Mouse (Mus musculus) limb, embryonic 15.5 days (tissue): Measurements from ENCODE around the gene Nrip1. TPM values are rescaled to one million over a fixed set of nuclear protein-coding genes. Genes with fewer than 3 reads are reported as not detected.
A peak's percentile ranks its signal among the peaks of the same experiment; 100 is the strongest.

Experiments used
- ATAC-seq: fragments of 200-750 bp; cut with Nextera tagmentation; 2 replicates; pipeline ENCODE4 v1.8.0; 2017; ENCODE audit warnings: low read depth, moderate TSS enrichment; ENCODE audit not compliant: insufficient number of reproducible peaks, low FRiP score, low TSS enrichment
- H3K27ac ChIP-seq: fragments of 300-500 bp; sonication (generic); 2 replicates; pipeline ENCODE4 v1.5.1; 2015; ENCODE audit warnings: moderate library complexity, mild to moderate bottlenecking, inconsistent platforms
- H3K27me3 ChIP-seq: fragments of 300-500 bp; sonication (generic); 2 replicates; pipeline ENCODE4 v1.6.1; 2015; ENCODE audit warnings: inconsistent platforms
- H3K36me3 ChIP-seq: fragments of 300-500 bp; sonication (generic); 2 replicates; pipeline ENCODE4 v1.6.1; 2015; ENCODE audit warnings: inconsistent platforms
- H3K4me1 ChIP-seq: fragments of 300-500 bp; sonication (generic); 2 replicates; pipeline ENCODE4 v1.6.1; 2015; ENCODE audit warnings: inconsistent platforms
- H3K4me2 ChIP-seq: fragments of 300-500 bp; sonication (generic); 2 replicates; pipeline ENCODE4 v1.6.1; 2015; ENCODE audit warnings: mild to moderate bottlenecking, inconsistent platforms
- H3K4me3 ChIP-seq: fragments of 300-500 bp; sonication (generic); 2 replicates; pipeline ENCODE4 v1.5.1; 2015; ENCODE audit warnings: mild to moderate bottlenecking, inconsistent platforms
- H3K9ac ChIP-seq: fragments of 300-500 bp; sonication (generic); 2 replicates; pipeline ENCODE4 v1.6.1; 2015; ENCODE audit warnings: inconsistent platforms
- H3K9me3 ChIP-seq: fragments of 300-500 bp; sonication (generic); 2 replicates; pipeline ENCODE4 v1.6.1; 2016; ENCODE audit warnings: inconsistent platforms
- WGBS: fragments of 180-500 bp; shearing (Covaris S2); methylation state at CpG from one replicate; pipeline ENCODE4 v1.1.7; 2015; 5-methylcytosine and 5-hydroxymethylcytosine counted together
- polyA plus RNA-seq: library from polyadenylated mRNA; unstranded; fragments of >200 nt; fragmentation: Nextera tagmentation; extraction: Ambion mirVana; gene quantifications from 2 replicates; pipeline ENCODE4 v1.2.1, GENCODE M21; 2015

Gene Nrip1
- 36.4 and 37.9 TPM in 2 replicates for polyA plus RNA-seq

- WGBS = 0% methylated on average over 9 of the region's 9 CpGs
- peak within 1 kb of the TSS; percentile 92 for H3K9ac ChIP-seq
- ATAC-seq = peak; percentile 5; the same call in 1 of the 2 replicates
- H3K9me3 ChIP-seq = no peaks in the 10 kb centered on the region
- H3K4me3 ChIP-seq = peak within 1 kb of the TSS; percentile 86
- H3K4me1 ChIP-seq = peaks cover 13% of the 10 kb centered on the region
- no peaks in the 10 kb centered on the region for H3K36me3 ChIP-seq
- no peaks in the 10 kb centered on the region for H3K27me3 ChIP-seq
- peak within 1 kb of the TSS; percentile 99 for H3K27ac ChIP-seq
- peak within 1 kb of the TSS; percentile 62 for H3K4me2 ChIP-seq
These were observed at the start of gene Nrip1 for GRCm38 (mm10) chr16:76373671-76374091. TSS of gene Nrip1 (minus strand) at chr16:76373827.

- 88% methylated on average over 1 of the region's 1 CpGs for WGBS
- no peak for ATAC-seq
- no peaks in the 10 kb centered on the region for H3K4me1 ChIP-seq
- no peak overlapping the region for H3K4me3 ChIP-seq
- H3K9me3 ChIP-seq = no peaks in the 10 kb centered on the region
- H3K9ac ChIP-seq = no peak overlapping the region
- H3K36me3 ChIP-seq = no peaks in the 10 kb centered on the region
- no peak overlapping the region for H3K4me2 ChIP-seq
- H3K27ac ChIP-seq = no peak overlapping the region
- no peaks in the 10 kb centered on the region for H3K27me3 ChIP-seq
These were observed 48.9 kb upstream of the Nrip1 start for GRCm38 (mm10) chr16:76422531-76422930.

GRCm38 (mm10) chr16:76419849-76420248, 46.2 kb upstream of the Nrip1 start:
- H3K36me3 ChIP-seq = no peaks in the 10 kb centered on the region
- no peak overlapping the region for H3K4me2 ChIP-seq
- H3K4me3 ChIP-seq = no peak overlapping the region
- WGBS = 51% methylated on average over 8 of the region's 8 CpGs
- H3K4me1 ChIP-seq = no peaks in the 10 kb centered on the region
- no peaks in the 10 kb centered on the region for H3K9me3 ChIP-seq
- no peak overlapping the region for H3K9ac ChIP-seq
- no peaks in the 10 kb centered on the region for H3K27me3 ChIP-seq
- ATAC-seq = no peak
- no peak overlapping the region for H3K27ac ChIP-seq

- H3K9ac ChIP-seq = no peak overlapping the region
- ATAC-seq = no peak
- H3K4me1 ChIP-seq = no peaks in the 10 kb centered on the region
- no peaks in the 10 kb centered on the region for H3K36me3 ChIP-seq
- H3K4me2 ChIP-seq = no peak overlapping the region
- H3K27me3 ChIP-seq = no peaks in the 10 kb centered on the region
- H3K9me3 ChIP-seq = no peaks in the 10 kb centered on the region
- H3K27ac ChIP-seq = no peak overlapping the region
- H3K4me3 ChIP-seq = no peak overlapping the region
- 95% methylated on average over 2 of the region's 2 CpGs for WGBS
These were observed 42.9 kb upstream of the Nrip1 start for GRCm38 (mm10) chr16:76416477-76416876.

GRCm38 (mm10) chr16:76416060-76416438, 42.4 kb upstream of the Nrip1 start:
- H3K4me2 ChIP-seq = no peak overlapping the region
- H3K4me1 ChIP-seq = no peaks in the 10 kb centered on the region
- 72% methylated on average over 5 of the region's 5 CpGs for WGBS
- H3K36me3 ChIP-seq = no peaks in the 10 kb centered on the region
- H3K9ac ChIP-seq = no peak overlapping the region
- no peak overlapping the region for H3K27ac ChIP-seq
- no peak overlapping the region for H3K4me3 ChIP-seq
- H3K9me3 ChIP-seq = no peaks in the 10 kb centered on the region
- no peaks in the 10 kb centered on the region for H3K27me3 ChIP-seq
- ATAC-seq = no peak

GRCm38 (mm10) chr16:76415407-76416059, 41.9 kb upstream of the Nrip1 start:
- no peak for ATAC-seq
- 48% methylated on average over 9 of the region's 9 CpGs for WGBS
- no peaks in the 10 kb centered on the region for H3K27me3 ChIP-seq

GRCm38 (mm10) chr16:76414528-76414927, 40.9 kb upstream of the Nrip1 start:
- Histone ChIP-seq H3K36me3 (no peaks in the 10 kb centered on the region), H3K9me3 (no peaks in the 10 kb centered on the region), H3K9ac (no peak overlapping the region), H3K4me3 (no peak overlapping the region), H3K4me2 (no peak overlapping the region), H3K4me1 (no peaks in the 10 kb centered on the region), H3K27me3 (no peaks in the 10 kb centered on the region), H3K27ac (no peak overlapping the region)
- 43% methylated on average over 5 of the region's 5 CpGs for WGBS
- no peak for ATAC-seq

More at GRCm38 (mm10) chr16:76415407-76416059, 41.9 kb upstream of the Nrip1 start:
- H3K4me1 ChIP-seq = no peaks in the 10 kb centered on the region
- H3K36me3 ChIP-seq = no peaks in the 10 kb centered on the region
- no peak overlapping the region for H3K9ac ChIP-seq
- H3K4me2 ChIP-seq = no peak overlapping the region
- H3K27ac ChIP-seq = no peak overlapping the region
- no peaks in the 10 kb centered on the region for H3K9me3 ChIP-seq
- H3K4me3 ChIP-seq = no peak overlapping the region

- ATAC-seq = no peak
- no peak overlapping the region for H3K4me3 ChIP-seq
- no peaks in the 10 kb centered on the region for H3K36me3 ChIP-seq
- no peak overlapping the region for H3K27ac ChIP-seq
- no peak overlapping the region for H3K9ac ChIP-seq
- no peaks in the 10 kb centered on the region for H3K27me3 ChIP-seq
- 92% methylated on average over 8 of the region's 8 CpGs for WGBS
- H3K9me3 ChIP-seq = no peaks in the 10 kb centered on the region
- no peak overlapping the region for H3K4me2 ChIP-seq
- H3K4me1 ChIP-seq = no peaks in the 10 kb centered on the region
These were observed 40.0 kb upstream of the Nrip1 start for GRCm38 (mm10) chr16:76413581-76413980.

- no peak overlapping the region for H3K9ac ChIP-seq
- no peaks in the 10 kb centered on the region for H3K36me3 ChIP-seq
- 57% methylated on average over 1 of the region's 1 CpGs for WGBS
- H3K27me3 ChIP-seq = no peaks in the 10 kb centered on the region
- H3K27ac ChIP-seq = no peak overlapping the region
- ATAC-seq = no peak
- no peak overlapping the region for H3K4me3 ChIP-seq
- H3K4me2 ChIP-seq = no peak overlapping the region
- no peaks in the 10 kb centered on the region for H3K4me1 ChIP-seq
- H3K9me3 ChIP-seq = no peaks in the 10 kb centered on the region
These were observed 35.7 kb upstream of the Nrip1 start for GRCm38 (mm10) chr16:76409355-76409722.

GRCm38 (mm10) chr16:76408696-76409354, 35.2 kb upstream of the Nrip1 start:
- H3K4me3 ChIP-seq = no peak overlapping the region
- no peaks in the 10 kb centered on the region for H3K27me3 ChIP-seq
- H3K9ac ChIP-seq = no peak overlapping the region
- 74% methylated on average over 4 of the region's 4 CpGs for WGBS
- no peak for ATAC-seq
- no peaks in the 10 kb centered on the region for H3K9me3 ChIP-seq
- no peak overlapping the region for H3K4me2 ChIP-seq
- no peak overlapping the region for H3K27ac ChIP-seq
- no peaks in the 10 kb centered on the region for H3K36me3 ChIP-seq
- H3K4me1 ChIP-seq = no peaks in the 10 kb centered on the region

GRCm38 (mm10) chr16:76408241-76408640, 34.6 kb upstream of the Nrip1 start:
- 92% methylated on average over 8 of the region's 8 CpGs for WGBS
- ATAC-seq = no peak
- Histone ChIP-seq H3K4me3 (no peak overlapping the region), H3K4me1 (no peaks in the 10 kb centered on the region), H3K27ac (no peak overlapping the region), H3K4me2 (no peak overlapping the region), H3K36me3 (no peaks in the 10 kb centered on the region), H3K27me3 (no peaks in the 10 kb centered on the region), H3K9me3 (no peaks in the 10 kb centered on the region), H3K9ac (no peak overlapping the region)

- H3K9me3 ChIP-seq = no peaks in the 10 kb centered on the region
- H3K9ac ChIP-seq = no peak overlapping the region
- 62% methylated on average over 13 of the region's 13 CpGs for WGBS
- ATAC-seq = no peak
- no peaks in the 10 kb centered on the region for H3K36me3 ChIP-seq
- no peak overlapping the region for H3K27ac ChIP-seq
- H3K27me3 ChIP-seq = no peaks in the 10 kb centered on the region
- H3K4me3 ChIP-seq = no peak overlapping the region
- H3K4me2 ChIP-seq = no peak overlapping the region
- no peaks in the 10 kb centered on the region for H3K4me1 ChIP-seq
These were observed 33.8 kb upstream of the Nrip1 start for GRCm38 (mm10) chr16:76407321-76407920.
